Mouse (Mus musculus): Measurements from ENCODE around the gene Trim63.

- no peak for TF ChIP-seq GATA1 (IDR thresholded peaks at IDR 0.05; ENCODE audit: borderline replicate concordance, low read length)
- TF ChIP-seq FLI1 (IDR thresholded peaks at IDR 0.05; ENCODE audit: low read length): no peak
These were observed at the start of gene Trim63 for GRCm38 (mm10) chr4:134314876-134315275.
